Mouse (Mus musculus): ENCODE data around the gene Ift140. TPM values are rescaled to one million over a fixed set of nuclear protein-coding genes. Genes with fewer than 3 reads are reported as not detected.

The Ift140 gene
- 23.7 and 25.6 TPM in 2 replicates for polyA plus RNA-seq (2012; rRNA removed)

DNA sequence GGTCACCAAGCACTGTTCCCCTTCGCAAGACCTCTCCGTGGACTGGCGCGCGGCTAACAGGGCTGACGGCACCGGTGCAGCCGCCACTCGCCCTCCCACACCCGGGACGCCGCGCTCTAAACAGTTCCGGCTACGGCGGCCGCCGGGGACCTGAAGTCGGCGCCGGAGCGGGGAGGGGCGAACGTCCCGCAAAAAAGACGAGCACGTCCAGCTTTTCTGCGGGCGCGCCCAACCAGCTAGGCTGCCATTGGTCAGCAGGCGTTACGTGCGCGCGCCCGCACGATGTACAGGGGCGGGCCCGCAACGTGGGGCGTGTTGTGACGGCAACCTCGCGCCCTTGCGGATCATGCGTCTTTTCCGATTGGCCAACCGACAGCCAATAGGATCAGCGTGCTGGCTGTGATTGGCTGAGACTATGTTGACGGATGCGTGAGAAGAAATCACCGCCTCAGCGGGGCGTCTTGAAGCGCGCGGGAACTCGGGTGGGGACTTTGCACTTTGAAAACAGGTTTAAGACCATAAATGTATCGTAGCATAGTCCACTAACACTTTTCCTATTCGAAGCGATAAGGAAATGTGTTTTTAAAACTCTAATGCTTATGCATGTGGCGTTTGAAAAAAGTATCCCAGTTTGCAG, at the start of gene Ift140, which contains the start of gene Cramp1l:
Gene Ift140 (plus strand): TSS at position 431 of the 637 bp plus-strand sequence.
Gene Cramp1l (minus strand): TSS at position 134 of the 637 bp plus-strand sequence.

DNA sequence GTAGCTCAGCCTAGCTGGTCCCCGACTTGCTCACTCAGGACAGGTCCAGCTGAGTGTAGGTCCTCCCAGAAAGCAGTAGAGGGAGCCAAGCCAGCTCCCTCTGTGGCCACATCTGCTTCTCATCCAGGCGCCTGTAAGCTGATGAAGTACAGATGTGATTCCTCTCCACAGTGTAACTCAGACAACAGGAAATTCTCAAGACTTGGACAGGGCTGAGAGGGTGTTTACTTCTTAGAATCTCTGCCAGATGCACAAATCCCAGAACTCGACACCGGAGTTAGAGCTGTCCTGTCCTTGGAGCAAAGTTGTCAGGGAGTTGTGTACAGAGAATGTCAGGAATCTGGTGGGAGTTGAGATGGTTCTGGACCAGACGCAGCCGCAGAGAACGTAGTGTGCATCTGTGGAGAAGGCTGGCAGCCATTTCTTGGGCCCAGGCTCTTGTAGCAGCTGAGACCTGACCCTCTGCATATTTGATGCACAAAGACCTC, 67.6 kb downstream of the Ift140 start, which contains the start of gene Tmem204:
Gene Tmem204 (minus strand): TSS at position 148 of the 488 bp plus-strand sequence.

DNA sequence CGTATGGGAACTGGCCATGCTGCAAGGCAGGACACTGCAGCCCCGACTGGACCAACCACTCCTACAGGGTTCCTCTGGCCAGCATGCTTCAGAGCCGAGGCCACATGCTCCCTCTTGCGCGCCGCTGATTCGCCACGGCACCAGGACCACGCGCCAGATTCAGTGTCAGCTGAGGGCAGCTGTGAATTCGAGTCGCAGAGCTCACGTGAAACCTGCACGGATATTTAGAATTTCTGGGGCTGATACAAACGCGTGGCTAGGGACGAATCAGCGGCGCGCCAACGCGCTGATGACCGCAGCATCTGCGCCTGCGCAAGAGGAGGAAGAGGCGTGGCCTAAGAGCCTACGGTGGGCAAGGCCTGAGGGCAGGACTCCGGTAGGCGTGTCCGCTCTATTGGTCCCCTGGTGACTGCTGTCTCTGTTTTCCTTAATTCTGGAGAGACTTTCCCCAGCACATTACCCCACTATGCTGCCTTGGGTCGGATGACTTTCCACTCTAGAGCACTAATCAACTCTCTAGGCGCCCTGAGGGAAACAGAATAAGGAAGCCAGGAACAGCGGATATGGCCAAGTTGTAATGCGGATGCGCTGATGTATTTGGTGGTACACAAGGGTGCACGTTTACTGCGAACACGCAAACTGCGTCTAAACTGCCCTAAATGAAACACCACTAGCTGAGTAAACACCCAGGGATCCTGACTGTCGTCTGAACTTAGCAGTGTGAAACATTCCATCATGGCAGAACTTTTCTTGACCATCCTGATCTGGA, 100.0 kb downstream of the Ift140 start, which contains the start of gene Telo2:
Gene Telo2 (minus strand): TSS at position 304 of the 769 bp plus-strand sequence.

DNA sequence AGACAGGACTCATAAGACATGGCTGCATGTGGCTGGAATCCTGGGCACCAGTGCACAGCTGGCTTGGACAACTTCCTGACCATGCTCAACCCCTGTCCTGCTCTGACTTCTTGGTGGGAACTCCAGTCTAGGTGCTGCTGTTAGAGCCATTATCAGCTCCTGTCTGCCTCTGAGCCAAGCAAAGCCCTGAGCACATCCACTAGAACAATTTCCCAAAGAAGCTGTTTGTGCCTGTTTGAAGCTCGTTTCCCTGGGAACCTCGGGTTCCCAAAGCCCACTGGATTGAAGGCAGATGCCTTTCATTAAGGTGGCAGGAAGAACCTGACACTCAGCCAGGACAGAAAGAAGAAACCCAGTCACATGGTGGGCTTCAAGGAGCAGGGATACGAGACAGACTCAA, 104.5 kb downstream of the Ift140 start, which contains the start of gene Ptx4:
Gene Ptx4 (plus strand): TSS at position 355 of the 400 bp plus-strand sequence.

DNA sequence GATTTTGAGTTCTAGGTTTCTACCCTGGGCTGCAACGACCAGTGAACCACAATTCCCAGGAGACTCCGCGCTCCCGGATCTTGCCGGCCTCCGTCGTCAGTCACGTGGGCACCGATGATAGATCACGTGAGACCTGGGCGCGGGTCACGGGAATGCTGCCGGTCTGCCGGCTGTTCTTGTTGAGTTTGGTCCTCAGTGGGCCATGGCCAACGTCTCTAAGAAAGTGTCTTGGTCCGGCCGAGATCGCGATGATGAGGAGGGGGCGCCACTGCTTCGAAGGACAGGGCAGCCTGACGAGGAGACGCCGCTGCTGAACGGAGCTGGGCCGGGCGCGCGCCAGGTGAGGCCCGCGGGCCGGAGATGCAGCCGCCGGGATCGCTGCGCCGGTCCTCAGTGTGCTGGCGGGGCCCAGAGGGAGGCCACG, 117.4 kb downstream of the Ift140 start, which contains the start of gene Clcn7:
Gene Clcn7 (plus strand): TSS at position 117 of the 424 bp plus-strand sequence.

Other genes with a start within 250 kb of the Ift140 start
- gene Meiob, start 211.8 kb upstream of the Ift140 start, polyA plus RNA-seq (2012; rRNA removed): not detected in 2 replicates
- gene Hagh, start 175.9 kb upstream of the Ift140 start, polyA plus RNA-seq (2012; rRNA removed): 53.3 and 54.8 TPM in 2 replicates
- gene Fahd1, start 165.7 kb upstream of the Ift140 start, polyA plus RNA-seq (2012; rRNA removed): 17.5 and 18.2 TPM in 2 replicates
- 0.04 TPM in 2 replicates for gene Igfals, start 150.1 kb upstream of the Ift140 start, polyA plus RNA-seq (2012; rRNA removed)
- 24.0 and 25.9 TPM in 2 replicates for gene Nubp2, start 129.7 kb upstream of the Ift140 start, polyA plus RNA-seq (2012; rRNA removed)
- gene Spsb3, start 129.4 kb upstream of the Ift140 start, polyA plus RNA-seq (2012; rRNA removed): 86.4 and 94.7 TPM in 2 replicates
- gene Eme2, start 121.0 kb upstream of the Ift140 start, polyA plus RNA-seq (2012; rRNA removed): 33.9 and 36.5 TPM in 2 replicates
- 97.2 and 101 TPM in 2 replicates for gene Mrps34, start 121.0 kb upstream of the Ift140 start, polyA plus RNA-seq (2012; rRNA removed)
- 78.7 and 90.5 TPM in 2 replicates for gene Nme3, start 119.6 kb upstream of the Ift140 start, polyA plus RNA-seq (2012; rRNA removed)
- gene Mapk8ip3, start 79.1 kb upstream of the Ift140 start, polyA plus RNA-seq (2012; rRNA removed): 223 and 233 TPM in 2 replicates
- 43.2 and 49.2 TPM in 2 replicates for gene Jpt2, start 55.4 kb upstream of the Ift140 start, polyA plus RNA-seq (2012; rRNA removed)
- gene Cramp1l, start 297 bp upstream of the Ift140 start, polyA plus RNA-seq (2012; rRNA removed): 21.1 and 22.2 TPM in 2 replicates
- 9.3 and 9.4 TPM in 2 replicates for gene Tmem204, start 67.5 kb downstream of the Ift140 start, polyA plus RNA-seq (2012; rRNA removed)
- 44.7 and 46.3 TPM in 2 replicates for gene Telo2, start 99.9 kb downstream of the Ift140 start, polyA plus RNA-seq (2012; rRNA removed)
- gene Ptx4, start 104.7 kb downstream of the Ift140 start, polyA plus RNA-seq (2012; rRNA removed): 0.08 and 0.23 TPM in 2 replicates
- gene Clcn7, start 117.3 kb downstream of the Ift140 start, polyA plus RNA-seq (2012; rRNA removed): 41.6 and 42.0 TPM in 2 replicates
- 0.03 and 0.06 TPM in 2 replicates for gene Ccdc154, start 146.4 kb downstream of the Ift140 start, polyA plus RNA-seq (2012; rRNA removed)
- not detected in 2 replicates for gene Gm38655, start 159.4 kb downstream of the Ift140 start, polyA plus RNA-seq (2012; rRNA removed)
- 24.3 and 25.5 TPM in 2 replicates for gene BC003965, start 168.5 kb downstream of the Ift140 start, polyA plus RNA-seq (2012; rRNA removed)
- 25.4 and 27.6 TPM in 2 replicates for gene Unkl, start 172.3 kb downstream of the Ift140 start, polyA plus RNA-seq (2012; rRNA removed)
- gene Gnptg, start 224.0 kb downstream of the Ift140 start, polyA plus RNA-seq (2012; rRNA removed): 103 TPM in 2 replicates
- 43.7 and 45.7 TPM in 2 replicates for gene Tsr3, start 224.1 kb downstream of the Ift140 start, polyA plus RNA-seq (2012; rRNA removed)
- gene Baiap3, start 240.3 kb downstream of the Ift140 start, polyA plus RNA-seq (2012; rRNA removed): 44.7 and 46.0 TPM in 2 replicates

All from central nervous system, embryonic 18 days (tissue).